In genomic region chr1:37042769-37043168, GRCm38 (mm10) we compare ENCODE assay signal across 16 mouse cellular contexts. TPM values are rescaled to one million over a fixed set of nuclear protein-coding genes. Genes with fewer than 3 reads are reported as not detected.
"Had no signal": no experiment of that assay in that cellular context is flagged by ENCODE, and none has a peak within 500 bp of the region (broad histone marks: within the 10 kb centered on the region; RNA-seq: fewer than 3 reads in every experiment).

No protein-coding gene starts in this region.

- H3K4me1 ChIP-seq: lung, embryonic 15.5 days; megakaryocyte, embryonic 14.5 days; midbrain, embryonic 13.5 days; midbrain, embryonic 15.5 days; neural tube, embryonic 12.5 days; stomach, embryonic 15.5 days had no signal

- H3K36me3 ChIP-seq: lung, embryonic 15.5 days; midbrain, embryonic 13.5 days; midbrain, embryonic 15.5 days; neural tube, embryonic 12.5 days; stomach, embryonic 15.5 days had no signal

- ATAC-seq: lung, postnatal 0 days; midbrain, embryonic 13.5 days; midbrain, embryonic 15.5 days had no signal

- H3K27ac ChIP-seq: lung, embryonic 15.5 days; macrophage; midbrain, embryonic 13.5 days; midbrain, embryonic 15.5 days; neural tube, embryonic 12.5 days; stomach, embryonic 15.5 days; stomach, postnatal 0 days had no signal

- H3K9ac ChIP-seq: lung, embryonic 15.5 days; midbrain, embryonic 13.5 days; midbrain, embryonic 15.5 days; neural tube, embryonic 12.5 days; stomach, embryonic 15.5 days had no signal

- H3K9me3 ChIP-seq: lung, embryonic 15.5 days; midbrain, embryonic 15.5 days; stomach, embryonic 15.5 days had no signal

- H3K4me2 ChIP-seq: lung, embryonic 15.5 days; midbrain, embryonic 11.5 days; midbrain, embryonic 13.5 days; midbrain, embryonic 15.5 days; neural tube, embryonic 12.5 days; stomach, embryonic 15.5 days had no signal

- H3K27me3 ChIP-seq: lung, embryonic 15.5 days; megakaryocyte, embryonic 14.5 days; midbrain, embryonic 13.5 days; midbrain, embryonic 15.5 days; neural tube, embryonic 12.5 days; stomach, embryonic 15.5 days had no signal

- H3K4me3 ChIP-seq: lung, embryonic 15.5 days; megakaryocyte, embryonic 14.5 days; midbrain, embryonic 13.5 days; midbrain, embryonic 15.5 days; neural tube, embryonic 12.5 days; stomach, embryonic 15.5 days had no signal

- DNase-seq: lung, adult 2 months; lung, postnatal 14 days; lung, postnatal 36 days; right cerebral cortex, postnatal 14 days; thymus, postnatal 14 days; thymus, postnatal 36 days had no signal

RNA-seq across cellular contexts. Expression of gene Vwa3b, which starts 16.4 kb away (rescaled TPM):
- polyA plus RNA-seq: macrophage had no signal
